Mouse (Mus musculus) lung, embryonic 16.5 days (tissue): ENCODE measurements around the gene 1810062G17Rik. TPM values are rescaled to one million over a fixed set of nuclear protein-coding genes. Genes with fewer than 3 reads are reported as not detected.

Experiments used
- ATAC-seq: fragments of 200-750 bp; cut with Nextera tagmentation; 2 replicates; pipeline ENCODE4 v1.8.0; 2017; ENCODE audit warnings: low read depth, mild to moderate bottlenecking, moderate library complexity
- H3K27ac ChIP-seq: fragments of 300-500 bp; sonication (generic); 2 replicates; pipeline ENCODE4 v1.5.1; 2014; ENCODE audit warnings: mild to moderate bottlenecking, control low read depth, low read length
- H3K27me3 ChIP-seq: fragments of 300-500 bp; sonication (generic); 2 replicates; pipeline ENCODE4 v1.6.1; 2014; ENCODE audit warnings: low read depth, low read length, mixed read lengths; ENCODE audit not compliant: control insufficient read depth, insufficient read depth
- H3K36me3 ChIP-seq: fragments of 300-500 bp; sonication (generic); 2 replicates; pipeline ENCODE4 v1.6.1; 2014; ENCODE audit warnings: low read length; ENCODE audit not compliant: control insufficient read depth, insufficient read depth
- H3K4me1 ChIP-seq: fragments of 300-500 bp; sonication (generic); replicated peaks from 2 replicates; pipeline ENCODE4 v1.6.1; 2014; ENCODE audit warnings: low read length, mixed read lengths; ENCODE audit not compliant: control insufficient read depth, insufficient read depth
- H3K4me2 ChIP-seq: fragments of 300-500 bp; sonication (generic); 2 replicates; pipeline ENCODE4 v1.6.1; 2014; ENCODE audit warnings: low read depth, low read length, control low read depth
- H3K4me3 ChIP-seq: fragments of 300-500 bp; sonication (generic); 2 replicates; pipeline ENCODE4 v1.5.1; 2014; ENCODE audit warnings: mild to moderate bottlenecking, low read length, control low read depth
- H3K9ac ChIP-seq: fragments of 300-500 bp; sonication (generic); 2 replicates; pipeline ENCODE4 v1.6.1; 2014; ENCODE audit warnings: low read length, control low read depth
- H3K9me3 ChIP-seq: fragments of 300-500 bp; sonication (generic); 2 replicates; pipeline ENCODE4 v1.6.1; 2016; ENCODE audit warnings: low read length; ENCODE audit not compliant: control insufficient read depth
- WGBS: fragments of 180-500 bp; shearing (Covaris S2); extraction: QIAGEN DNeasy Blood & Tissue Kit; methylation state at CpG from one replicate; pipeline ENCODE4 v1.1.7; 2014; 5-methylcytosine and 5-hydroxymethylcytosine counted together
- polyA plus RNA-seq: library from polyadenylated mRNA; unstranded; fragments of >200 nt; fragmentation: Nextera tagmentation; extraction: Ambion mirVana; gene quantifications from 2 replicates; pipeline ENCODE4 v1.2.1, GENCODE M21; 2015

The 1810062G17Rik gene
- polyA plus RNA-seq, 1 experiment from 2014 or later = 3.9 TPM

GRCm38 (mm10) chr3:36486176-36486575, 10.4 kb downstream of the 1810062G17Rik start:
- no peaks in the 10 kb centered on the region for H3K9me3 ChIP-seq
- H3K4me1 ChIP-seq = peaks cover 14% of the 10 kb centered on the region
- WGBS = 49% methylated on average over 6 of the region's 6 CpGs
- no peak overlapping the region for H3K27ac ChIP-seq
- H3K4me2 ChIP-seq = no peak overlapping the region
- no peaks in the 10 kb centered on the region for H3K36me3 ChIP-seq
- no peak overlapping the region for H3K9ac ChIP-seq
- no peak for ATAC-seq
- no peaks in the 10 kb centered on the region for H3K27me3 ChIP-seq
- H3K4me3 ChIP-seq = no peak overlapping the region

- no peak overlapping the region for H3K9ac ChIP-seq
- H3K9me3 ChIP-seq = no peaks in the 10 kb centered on the region
- H3K27ac ChIP-seq = no peak overlapping the region
- peaks cover 10% of the 10 kb centered on the region for H3K4me1 ChIP-seq
- 84% methylated on average over 6 of the region's 6 CpGs for WGBS
- no peaks in the 10 kb centered on the region for H3K36me3 ChIP-seq
- no peak for ATAC-seq
- H3K4me3 ChIP-seq = no peak overlapping the region
- H3K27me3 ChIP-seq = no peaks in the 10 kb centered on the region
- no peak overlapping the region for H3K4me2 ChIP-seq
Observed at GRCm38 (mm10) chr3:36486881-36487280, 11.1 kb downstream of the 1810062G17Rik start.

- Histone ChIP-seq H3K4me1 (no peaks in the 10 kb centered on the region), H3K27me3 (no peaks in the 10 kb centered on the region), H3K36me3 (no peaks in the 10 kb centered on the region), H3K4me3 (no peak overlapping the region), H3K4me2 (no peak overlapping the region), H3K9ac (no peak overlapping the region), H3K9me3 (no peaks in the 10 kb centered on the region), H3K27ac (no peak overlapping the region)
- no peak for ATAC-seq
- WGBS = 42% methylated on average over 1 of the region's 1 CpGs
Observed at GRCm38 (mm10) chr3:36488367-36488766, 12.6 kb downstream of the 1810062G17Rik start.

GRCm38 (mm10) chr3:36488899-36489589, 13.3 kb downstream of the 1810062G17Rik start:
- Histone ChIP-seq H3K9me3 (no peaks in the 10 kb centered on the region), H3K4me3 (no peak overlapping the region), H3K4me1 (no peaks in the 10 kb centered on the region), H3K27ac (no peak overlapping the region), H3K9ac (no peak overlapping the region), H3K4me2 (no peak overlapping the region), H3K27me3 (no peaks in the 10 kb centered on the region), H3K36me3 (no peaks in the 10 kb centered on the region)
- ATAC-seq = no peak
- WGBS = 77% methylated on average over 6 of the region's 6 CpGs

GRCm38 (mm10) chr3:36489590-36489910, 13.8 kb downstream of the 1810062G17Rik start:
- no peaks in the 10 kb centered on the region for H3K9me3 ChIP-seq
- H3K4me3 ChIP-seq = no peak overlapping the region
- ATAC-seq = no peak
- no peaks in the 10 kb centered on the region for H3K36me3 ChIP-seq
- no peak overlapping the region for H3K27ac ChIP-seq
- no peaks in the 10 kb centered on the region for H3K27me3 ChIP-seq
- 94% methylated on average over 1 of the region's 1 CpGs for WGBS
- no peak overlapping the region for H3K9ac ChIP-seq
- no peak overlapping the region for H3K4me2 ChIP-seq
- H3K4me1 ChIP-seq = no peaks in the 10 kb centered on the region

- 82% methylated on average over 5 of the region's 5 CpGs for WGBS
- no peak for ATAC-seq
- Histone ChIP-seq H3K9me3 (no peaks in the 10 kb centered on the region), H3K4me2 (no peak overlapping the region), H3K9ac (no peak overlapping the region), H3K27me3 (no peaks in the 10 kb centered on the region), H3K4me1 (peaks cover 1% of the 10 kb centered on the region), H3K36me3 (no peaks in the 10 kb centered on the region), H3K27ac (no peak overlapping the region), H3K4me3 (no peak overlapping the region)
Observed at GRCm38 (mm10) chr3:36491535-36491934, 15.8 kb downstream of the 1810062G17Rik start.

- Histone ChIP-seq H3K4me3 (no peak overlapping the region), H3K9ac (no peak overlapping the region), H3K36me3 (no peaks in the 10 kb centered on the region), H3K9me3 (no peaks in the 10 kb centered on the region), H3K27ac (no peak overlapping the region), H3K27me3 (no peaks in the 10 kb centered on the region), H3K4me2 (no peak overlapping the region), H3K4me1 (peaks cover 3% of the 10 kb centered on the region)
- ATAC-seq = no peak
- WGBS = 72% methylated on average over 9 of the region's 9 CpGs
Observed at GRCm38 (mm10) chr3:36492716-36493391, 17.1 kb downstream of the 1810062G17Rik start.

- H3K9me3 ChIP-seq = no peaks in the 10 kb centered on the region
- H3K4me2 ChIP-seq = no peak overlapping the region
- H3K36me3 ChIP-seq = no peaks in the 10 kb centered on the region
- no peak overlapping the region for H3K9ac ChIP-seq
- peaks cover 3% of the 10 kb centered on the region for H3K4me1 ChIP-seq
- no peaks in the 10 kb centered on the region for H3K27me3 ChIP-seq
- WGBS = 28% methylated on average over 6 of the region's 6 CpGs
- H3K4me3 ChIP-seq = no peak overlapping the region
- H3K27ac ChIP-seq = no peak overlapping the region
- ATAC-seq = no peak
Observed at GRCm38 (mm10) chr3:36493641-36494283, 18.0 kb downstream of the 1810062G17Rik start.

- ATAC-seq = no peak
- 80% methylated on average over 2 of the region's 2 CpGs for WGBS
- no peak overlapping the region for H3K4me2 ChIP-seq
- H3K27me3 ChIP-seq = no peaks in the 10 kb centered on the region
- H3K9ac ChIP-seq = no peak overlapping the region
- H3K36me3 ChIP-seq = no peaks in the 10 kb centered on the region
- H3K9me3 ChIP-seq = no peaks in the 10 kb centered on the region
- peaks cover 3% of the 10 kb centered on the region for H3K4me1 ChIP-seq
- H3K27ac ChIP-seq = no peak overlapping the region
- no peak overlapping the region for H3K4me3 ChIP-seq
Observed at GRCm38 (mm10) chr3:36494613-36495012, 18.9 kb downstream of the 1810062G17Rik start.
